Mouse (Mus musculus) activated CD4-positive, CD25-positive, alpha-beta regulatory T cell, adult 9 weeks (primary cell): ENCODE results near the gene Brwd3. TPM values are rescaled to one million over a fixed set of nuclear protein-coding genes. Genes with fewer than 3 reads are reported as not detected.

Experiments used
- polyA plus RNA-seq: library from polyadenylated mRNA; unstranded; fragments of 100-300 nt; shearing (Covaris generic); gene quantifications from one replicate; pipeline ENCODE4 v1.2.1, GENCODE M21; 2017

Brwd3 gene
- polyA plus RNA-seq: 4.8 TPM

DNA sequence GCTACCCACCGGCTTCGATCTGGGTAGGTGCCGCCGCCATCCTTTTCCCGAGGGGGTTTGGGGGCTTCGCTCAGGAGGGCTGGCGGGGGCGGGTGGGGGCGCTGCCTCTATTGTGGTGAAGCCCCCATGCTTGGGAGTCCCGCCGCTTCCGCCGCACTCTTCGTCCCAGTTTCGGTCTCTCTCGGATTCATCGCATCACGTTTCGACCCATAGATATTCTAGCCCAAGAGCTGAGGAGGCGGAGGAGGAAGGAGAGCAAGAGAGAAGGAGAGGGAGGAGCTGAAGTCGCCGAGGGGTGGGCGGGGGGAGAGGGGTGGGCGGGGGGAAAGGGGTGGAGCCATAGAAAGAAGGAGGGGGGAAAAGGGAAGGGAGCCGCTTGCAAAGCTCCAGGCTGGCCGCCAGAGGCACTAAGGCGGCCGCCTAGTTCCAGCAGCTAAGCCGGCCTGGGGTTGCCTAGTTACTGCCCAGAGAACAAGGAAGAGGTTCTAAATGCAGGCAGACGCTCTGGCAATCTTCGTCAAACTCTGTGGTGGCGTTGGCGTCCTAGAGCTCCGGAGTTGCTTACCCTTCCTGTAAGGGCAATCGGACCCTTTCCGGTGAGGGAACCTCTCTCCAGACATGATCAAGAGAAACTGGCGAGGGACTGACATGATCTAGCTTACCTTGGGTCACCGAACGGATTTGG, at the start of gene Brwd3:
TSS of gene Brwd3 (minus strand) at position 283 of the 685 bp plus-strand sequence.

Other genes starting within 250 kb of the Brwd3 start
- not detected for gene Gm379, start 169.5 kb downstream of the Brwd3 start, polyA plus RNA-seq
- gene Hmgn5, start 179.0 kb upstream of the Brwd3 start, polyA plus RNA-seq: 12.9 TPM